Mouse (Mus musculus) embryonic fibroblast, embryonic 13.5 days (primary cell): Measurements from ENCODE around the gene Fcnb.

Source experiments
- CTCF ChIP-seq: IDR thresholded peaks from 2 replicates; pipeline ENCODE4 v1.5.1; 2011; ENCODE audit warnings: mild to moderate bottlenecking, control low read depth, low read length, moderate library complexity, borderline replicate concordance; ENCODE audit not compliant: insufficient read depth
- POLR2A ChIP-seq: IDR thresholded peaks from 2 replicates; pipeline ENCODE4 v1.6.1; 2011; ENCODE audit warnings: low read depth, mild to moderate bottlenecking, control low read depth, low read length, moderate library complexity

- TF ChIP-seq POLR2A (no peak), CTCF (no peak)
Measured at GRCm38 (mm10) chr2:28123910-28124309, 39.2 kb upstream of the Fcnb start.
